Mouse (Mus musculus): ENCODE data around the gene Gnaq.

Gene Gnaq

DNA sequence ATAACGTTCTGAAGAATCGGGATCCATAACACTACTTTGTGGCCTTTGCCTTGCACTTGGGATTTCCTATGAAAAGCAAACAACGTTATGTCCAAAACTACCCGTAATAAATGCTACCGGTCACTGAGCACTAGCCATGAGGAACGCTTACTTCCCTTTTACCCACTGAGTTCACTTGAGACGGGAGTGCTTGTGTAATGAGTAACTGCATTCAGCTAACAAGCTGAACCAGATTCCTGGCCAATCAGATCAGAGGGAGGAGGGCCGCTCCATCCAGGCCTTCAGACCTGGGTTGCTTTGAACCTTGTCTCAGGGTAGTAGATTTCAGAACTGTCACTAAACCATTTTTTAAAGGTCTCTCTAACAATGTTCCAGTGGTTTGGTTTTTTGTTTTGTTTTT, 193.3 kb downstream of the Gnaq start:
- DNase-seq = no peak

DNA sequence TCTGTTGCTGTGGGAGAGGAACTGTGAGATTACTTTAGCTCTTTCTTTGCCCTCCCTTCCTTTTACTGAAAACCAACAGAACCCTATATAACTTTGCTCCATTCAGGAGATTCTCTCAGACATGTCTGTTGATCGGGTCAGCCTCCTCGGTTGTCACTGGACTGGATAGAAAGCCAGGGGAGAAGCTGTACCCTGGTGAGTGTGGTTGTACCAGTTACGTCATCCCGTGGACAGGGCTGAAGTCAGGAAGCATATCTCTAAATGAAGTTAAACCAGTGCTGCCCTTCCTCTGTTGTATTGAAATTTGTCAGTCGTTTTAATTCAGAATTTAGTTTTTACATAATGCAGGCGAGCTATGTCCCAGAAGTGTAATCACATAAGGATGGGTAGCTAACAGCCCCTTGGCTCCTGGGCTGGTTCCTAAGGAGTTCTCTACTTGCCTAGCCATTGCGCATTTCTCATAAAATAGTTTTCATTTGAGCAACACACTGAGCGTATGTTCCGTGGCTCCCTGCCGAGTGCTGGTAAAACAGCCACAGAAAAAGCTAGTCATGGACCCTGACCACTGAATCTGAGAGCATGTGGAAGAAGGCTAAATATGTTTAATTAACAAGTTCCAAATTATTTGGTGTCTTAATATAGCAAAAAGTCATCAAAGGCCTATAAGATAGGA, 194.9 kb downstream of the Gnaq start:
- DNase-seq = no peak

DNA sequence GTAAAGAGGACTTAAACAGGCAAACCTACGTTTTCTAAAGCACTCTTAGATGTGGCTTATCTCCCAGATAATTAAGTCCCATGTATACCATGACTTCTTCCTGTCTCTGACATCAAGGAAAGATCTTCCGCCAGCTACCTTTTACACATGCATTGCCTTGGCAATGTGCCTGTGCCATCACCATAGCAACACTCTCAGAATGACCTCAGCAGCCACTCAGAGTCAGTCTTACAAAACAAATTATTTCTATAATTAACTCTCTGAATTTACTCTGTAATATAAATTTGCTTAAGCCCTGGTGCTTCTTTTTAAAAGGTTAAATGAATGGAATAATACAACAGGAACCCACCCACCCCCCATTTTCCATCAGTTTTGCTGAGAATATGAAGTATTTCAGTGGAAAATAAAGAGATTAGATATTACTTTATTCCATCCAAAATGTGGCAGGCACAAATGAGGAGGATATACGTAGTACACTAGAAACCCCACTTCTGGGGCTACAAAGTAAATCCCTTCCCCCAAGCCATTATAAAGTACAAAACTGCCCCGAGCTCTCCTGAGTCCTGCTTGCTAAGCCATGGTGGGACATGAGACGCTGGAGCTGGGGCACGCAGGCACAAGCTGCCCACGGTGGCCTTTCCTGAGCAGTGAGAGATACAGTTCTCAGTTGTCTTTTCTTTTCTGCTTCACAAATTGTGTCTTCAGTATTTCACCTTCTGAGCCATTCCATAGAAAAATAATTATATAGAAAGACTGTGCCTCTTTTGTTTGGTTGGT, 195.6 kb downstream of the Gnaq start:
- DNase-seq = peak; percentile 58 to 67

DNA sequence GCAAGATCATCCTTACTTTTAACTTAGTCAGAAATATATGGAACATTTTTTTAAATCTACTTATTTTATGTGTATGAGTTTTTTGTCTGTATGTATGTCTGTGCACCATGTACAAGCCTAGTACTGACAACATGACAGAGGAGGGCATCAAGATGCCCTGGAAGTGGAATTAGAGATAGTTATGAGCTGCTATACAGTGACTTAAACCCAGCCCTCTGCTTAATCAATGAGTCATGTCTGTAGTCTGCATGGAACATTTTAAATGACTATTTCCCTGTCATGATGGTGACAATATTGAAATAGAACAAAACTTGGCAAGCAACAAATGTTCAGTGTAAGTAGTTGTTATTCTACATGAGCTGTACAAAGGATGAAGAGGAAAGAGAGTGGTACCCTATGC, 196.4 kb downstream of the Gnaq start:
- DNase-seq = no peak

DNA sequence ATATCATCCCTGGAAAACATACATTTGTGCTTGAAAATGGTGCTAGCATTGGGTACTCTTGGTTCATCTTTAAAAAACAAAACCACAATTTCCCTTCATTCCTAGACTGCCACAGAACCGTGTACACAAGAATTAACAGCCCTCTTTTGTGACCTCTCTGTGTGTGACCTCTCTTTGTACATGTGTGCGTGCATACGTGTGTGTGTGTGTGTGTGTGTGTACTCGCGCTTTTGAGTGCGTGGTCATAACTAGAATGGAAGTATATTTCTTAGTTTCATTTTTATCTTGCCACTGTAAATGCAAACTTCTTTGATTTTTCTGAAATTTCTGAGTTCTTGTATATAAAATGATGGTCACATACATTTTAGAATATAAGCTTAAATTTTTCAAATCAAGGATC, 197.0 kb downstream of the Gnaq start:
- no peak for DNase-seq

DNA sequence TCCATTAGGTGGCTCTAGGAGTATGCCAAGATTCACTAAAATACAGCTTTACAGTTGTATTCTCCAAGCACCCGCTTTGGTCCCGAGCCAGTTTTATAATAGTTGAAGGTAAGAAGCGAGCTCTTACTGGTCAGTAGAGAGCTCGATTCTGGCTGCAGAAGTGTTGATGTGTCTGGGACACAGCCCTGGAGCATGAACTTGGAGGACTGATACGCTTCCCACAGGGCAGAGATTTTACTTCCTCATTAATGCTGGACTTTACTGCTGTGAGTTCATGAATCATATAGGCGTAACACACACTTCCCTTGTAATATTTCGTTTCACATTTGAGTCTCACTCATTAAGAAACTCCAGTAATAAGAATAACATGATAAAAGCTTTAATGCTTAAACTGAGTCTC, 197.5 kb downstream of the Gnaq start:
- DNase-seq = no peak

DNA sequence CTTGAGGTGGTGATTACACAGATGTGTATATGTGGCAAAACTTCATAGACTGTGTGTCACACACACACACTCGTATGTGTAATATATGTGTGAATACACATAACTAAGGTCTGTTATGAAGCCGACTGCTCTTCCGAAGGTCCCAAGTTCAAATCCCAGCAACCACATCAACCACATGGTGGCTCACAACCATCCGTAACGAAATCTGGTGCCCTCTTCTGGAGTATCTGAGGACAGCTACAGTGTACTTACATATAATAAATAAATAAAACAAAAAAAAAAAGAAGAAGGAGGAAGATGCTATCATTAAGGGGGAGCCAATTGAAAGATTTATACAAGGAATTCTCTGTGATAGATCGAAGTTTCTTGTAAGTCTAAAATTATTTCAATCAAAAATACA, 198.4 kb downstream of the Gnaq start:
- DNase-seq = no peak

DNA sequence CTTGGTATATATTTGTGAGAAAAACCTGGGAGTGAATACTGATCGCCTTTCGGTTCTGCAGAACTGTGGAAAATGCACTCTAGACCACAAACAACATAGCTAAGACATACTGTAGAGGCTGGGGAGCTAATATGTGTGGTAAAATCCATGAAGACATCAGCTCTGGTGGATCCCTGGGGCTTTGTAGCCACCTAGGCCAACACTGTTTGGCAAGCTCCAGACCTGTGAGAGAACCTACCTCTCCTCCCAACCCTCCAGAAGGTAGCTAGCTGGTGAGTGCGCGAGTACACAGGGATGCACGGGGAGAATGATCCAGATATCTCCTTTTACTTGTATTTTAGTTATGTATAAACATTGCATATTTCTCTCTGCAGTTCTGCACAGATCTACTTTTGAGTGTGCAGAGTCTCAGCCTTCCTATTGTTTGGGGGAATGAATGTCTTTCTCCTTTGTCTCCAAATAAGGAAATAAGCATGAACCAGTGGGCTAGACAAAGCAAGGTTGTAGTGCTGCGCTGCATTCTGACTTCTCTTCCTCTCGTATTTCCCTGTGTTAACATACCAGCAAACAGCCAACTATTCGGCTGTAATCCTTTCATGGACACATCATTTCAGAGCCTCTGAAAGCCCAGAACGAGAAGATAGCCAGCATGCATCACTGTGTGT, 205.4 kb downstream of the Gnaq start:
- no peak for DNase-seq

DNA sequence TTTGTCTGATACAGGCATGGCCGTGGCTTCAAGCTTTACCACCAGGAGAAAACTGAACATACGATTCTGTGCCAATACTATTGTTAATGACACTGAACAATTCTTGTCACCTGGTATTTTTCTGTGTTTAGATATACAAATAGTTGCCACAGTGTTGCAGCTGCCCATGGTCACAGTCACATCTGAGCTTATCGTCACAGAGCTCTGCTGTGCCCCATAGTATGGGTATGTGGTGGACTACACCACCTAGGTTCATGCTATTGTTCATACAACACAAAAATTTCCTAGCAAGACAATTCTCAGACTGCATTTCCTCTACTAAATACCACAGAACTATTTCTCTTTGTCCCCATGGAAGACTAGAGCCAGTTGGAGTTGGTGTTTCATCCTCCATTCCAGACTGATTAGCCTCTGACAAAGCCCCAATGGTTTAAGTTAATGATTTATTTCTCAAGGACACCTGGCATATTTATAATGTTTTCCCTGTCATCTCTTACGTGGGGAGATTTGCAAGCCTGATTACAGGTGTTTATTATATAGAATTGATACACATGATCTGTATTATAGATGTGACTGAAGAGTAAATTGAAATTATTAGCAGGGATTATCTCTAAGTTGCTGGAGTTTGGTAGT, 207.4 kb downstream of the Gnaq start:
- DNase-seq = no peak

DNA sequence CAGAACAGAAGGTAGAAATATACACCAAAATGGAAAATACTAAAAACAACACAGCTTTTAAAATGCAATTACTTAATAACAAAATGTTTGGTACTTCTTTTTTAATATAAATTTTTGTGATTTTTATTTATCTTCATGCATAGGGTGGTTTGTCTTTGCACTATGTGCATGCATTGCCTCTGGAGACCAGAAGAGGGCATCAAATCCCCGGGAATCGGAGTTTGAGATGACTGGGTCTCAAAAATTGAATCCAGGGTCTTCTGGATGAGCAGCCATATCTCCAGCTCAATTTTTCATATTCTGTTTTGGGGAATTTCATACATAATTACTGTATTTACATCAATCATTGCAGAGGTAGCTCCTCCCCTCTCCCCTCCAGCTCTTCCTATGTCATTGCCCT, 210.1 kb downstream of the Gnaq start:
- no peak for DNase-seq

DNA sequence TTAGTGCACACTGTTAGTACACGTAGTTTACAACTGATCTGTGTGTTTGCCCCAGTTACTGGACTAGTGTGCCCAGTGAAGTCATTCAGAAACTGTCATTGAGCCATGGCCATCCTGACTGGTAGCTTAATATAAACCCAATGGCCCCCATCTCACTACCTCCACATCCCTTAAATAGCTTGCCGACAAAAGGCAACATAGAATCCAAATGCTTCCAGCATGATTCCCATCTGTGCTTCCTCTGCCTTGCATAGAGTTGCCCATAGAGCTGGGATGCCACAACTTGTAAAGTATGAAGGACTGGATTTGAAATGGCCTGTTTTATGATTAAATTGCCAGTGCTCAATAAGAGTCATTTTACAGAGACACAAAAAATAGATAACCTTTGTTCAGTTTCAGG, 212.9 kb downstream of the Gnaq start:
- DNase-seq = no peak

DNA sequence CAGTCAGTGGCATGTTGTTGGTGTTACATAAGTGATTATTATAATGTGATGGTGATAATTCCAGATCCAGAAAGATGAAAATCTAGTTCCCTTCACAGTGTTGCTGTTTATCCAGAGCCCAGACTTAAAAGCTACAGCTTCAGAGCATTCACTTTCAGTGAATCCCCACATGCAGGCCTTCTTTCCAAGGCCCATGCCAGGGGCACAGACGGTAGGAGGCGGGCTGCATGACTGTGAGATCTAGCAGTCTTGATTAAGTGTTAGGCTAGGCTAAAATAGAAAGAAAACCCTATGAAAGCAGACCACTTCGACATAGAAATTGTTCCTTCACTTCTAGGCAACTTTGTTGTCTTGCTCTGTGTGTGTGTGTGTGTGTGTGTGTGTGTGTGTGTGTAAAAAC, 214.4 kb downstream of the Gnaq start:
- DNase-seq = no peak

DNA sequence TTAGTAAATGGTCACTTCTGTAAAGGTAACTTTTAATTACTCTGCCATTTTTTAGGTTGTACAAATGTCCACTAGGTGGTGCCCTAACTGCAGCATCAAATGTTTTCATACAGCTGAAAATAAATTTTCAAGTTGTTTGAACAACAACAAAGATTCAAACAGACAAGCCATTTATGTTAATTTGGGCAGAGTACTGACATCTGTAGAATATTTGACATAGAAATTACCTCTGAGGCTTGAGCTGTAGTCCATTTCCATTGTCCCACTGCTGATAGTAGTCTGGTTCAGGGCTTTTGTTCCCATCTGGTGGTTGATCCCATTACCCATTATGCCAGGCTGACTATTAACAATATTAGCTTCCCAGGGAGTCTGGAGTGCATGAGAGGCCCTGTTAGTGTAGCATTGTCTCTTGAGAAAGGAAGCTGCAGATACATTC, 221.1 kb downstream of the Gnaq start:
- DNase-seq = no peak

DNA sequence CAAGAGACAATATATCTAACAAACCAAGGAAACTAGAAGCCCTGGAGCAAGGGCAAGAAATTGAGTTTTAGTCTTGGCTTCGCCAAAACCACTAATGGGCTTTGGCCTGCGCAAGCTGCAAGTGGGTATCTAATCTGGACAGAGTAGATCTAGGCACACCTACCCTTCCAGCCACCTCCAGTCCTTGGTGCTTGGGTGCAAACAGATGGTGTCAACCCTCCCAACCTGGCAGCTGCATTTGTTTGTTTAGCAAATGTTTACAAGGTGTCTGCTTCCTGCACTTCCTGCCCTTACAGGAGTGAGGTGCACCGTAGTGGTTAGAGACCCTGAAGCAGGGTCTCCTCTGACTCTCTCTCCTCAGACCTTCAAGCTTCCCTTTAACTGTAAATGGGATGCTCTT, 225.5 kb downstream of the Gnaq start:
- no peak for DNase-seq

DNA sequence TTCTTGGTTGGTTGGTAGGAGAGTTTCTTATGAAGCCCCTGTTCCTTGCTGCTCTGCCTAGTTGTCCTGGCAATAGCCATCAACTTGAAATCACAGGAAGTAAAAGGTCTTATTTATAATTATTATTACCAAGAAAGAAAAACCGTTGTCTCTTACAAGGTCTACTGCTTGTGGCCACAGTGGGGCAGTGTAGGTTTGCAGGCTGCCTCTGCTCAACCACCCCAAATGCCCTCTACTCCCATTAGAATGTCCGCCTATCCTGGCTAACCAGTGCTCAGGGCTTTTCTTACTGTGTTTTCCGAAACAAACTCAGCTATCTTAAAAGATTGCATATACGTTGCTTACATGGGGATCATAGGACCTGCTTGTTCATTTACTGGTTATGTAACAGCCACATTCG, 226.3 kb downstream of the Gnaq start:
- no peak for DNase-seq

DNA sequence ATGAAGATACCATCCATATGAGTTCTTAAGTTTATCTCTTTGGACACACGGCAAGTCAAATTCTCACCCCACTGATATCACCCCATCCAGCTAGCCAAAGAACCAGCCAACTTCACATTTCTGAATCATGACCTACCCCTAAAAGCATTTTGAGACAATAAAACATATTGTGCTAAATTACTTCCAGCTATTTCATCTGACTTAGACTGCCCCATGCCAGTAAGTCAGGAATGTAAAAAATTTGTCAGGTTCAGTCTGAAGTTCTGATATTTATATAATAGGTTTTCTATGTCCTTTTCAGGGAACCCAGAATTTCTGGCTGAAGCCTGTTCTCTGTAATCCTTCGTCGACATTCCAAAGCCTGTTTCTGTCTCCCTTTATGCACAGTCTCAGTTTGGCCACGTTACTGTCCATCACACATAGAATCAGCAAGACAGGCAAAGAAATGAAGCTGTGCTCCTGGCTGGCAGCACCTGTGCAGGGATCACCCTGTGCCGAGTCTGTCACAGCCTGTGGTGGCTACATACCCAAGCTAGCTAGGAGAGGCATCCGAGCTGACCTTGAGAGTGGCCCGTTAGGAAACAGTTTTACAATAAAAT, 233.9 kb downstream of the Gnaq start:
- no peak for DNase-seq

DNA sequence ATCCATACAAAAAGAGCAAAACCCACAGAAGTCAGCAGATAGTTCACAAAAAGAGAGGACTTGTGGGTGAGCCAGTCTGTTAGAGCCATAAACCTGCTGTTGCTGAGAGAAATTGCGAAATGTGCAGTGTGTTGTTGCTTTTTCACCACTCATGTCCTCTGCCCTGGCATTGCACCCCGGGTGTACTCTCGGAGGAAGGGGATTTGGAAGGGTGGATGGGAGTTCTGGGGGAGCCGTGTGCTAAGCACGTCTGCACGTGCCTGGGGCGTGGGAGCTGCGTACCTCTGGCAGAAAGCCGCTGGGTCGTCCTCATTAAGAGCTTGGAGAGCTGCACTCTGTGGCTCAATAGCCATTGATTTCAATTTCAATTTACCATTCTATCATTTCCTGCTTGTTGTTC, 234.6 kb downstream of the Gnaq start:
- no peak for DNase-seq

DNA sequence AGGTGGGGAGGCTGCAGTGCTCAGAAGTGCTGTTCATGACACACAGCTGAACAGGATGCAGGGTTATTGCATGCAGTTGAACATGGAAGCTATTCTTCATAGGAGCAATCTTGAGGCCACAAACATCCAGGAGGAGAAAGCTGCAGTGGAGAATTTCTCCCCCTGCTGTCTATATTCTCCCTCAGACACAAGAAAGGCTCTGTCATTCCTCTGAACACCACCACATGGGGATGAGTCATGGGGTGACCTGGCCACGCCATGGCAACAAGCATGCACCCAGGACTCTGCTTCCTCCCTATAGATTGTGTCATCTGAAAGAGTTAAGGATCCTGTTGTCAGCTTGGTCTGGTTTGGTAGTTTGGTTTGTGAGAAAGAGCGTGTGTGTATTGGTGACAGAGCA, 239.0 kb downstream of the Gnaq start:
- DNase-seq = no peak

DNA sequence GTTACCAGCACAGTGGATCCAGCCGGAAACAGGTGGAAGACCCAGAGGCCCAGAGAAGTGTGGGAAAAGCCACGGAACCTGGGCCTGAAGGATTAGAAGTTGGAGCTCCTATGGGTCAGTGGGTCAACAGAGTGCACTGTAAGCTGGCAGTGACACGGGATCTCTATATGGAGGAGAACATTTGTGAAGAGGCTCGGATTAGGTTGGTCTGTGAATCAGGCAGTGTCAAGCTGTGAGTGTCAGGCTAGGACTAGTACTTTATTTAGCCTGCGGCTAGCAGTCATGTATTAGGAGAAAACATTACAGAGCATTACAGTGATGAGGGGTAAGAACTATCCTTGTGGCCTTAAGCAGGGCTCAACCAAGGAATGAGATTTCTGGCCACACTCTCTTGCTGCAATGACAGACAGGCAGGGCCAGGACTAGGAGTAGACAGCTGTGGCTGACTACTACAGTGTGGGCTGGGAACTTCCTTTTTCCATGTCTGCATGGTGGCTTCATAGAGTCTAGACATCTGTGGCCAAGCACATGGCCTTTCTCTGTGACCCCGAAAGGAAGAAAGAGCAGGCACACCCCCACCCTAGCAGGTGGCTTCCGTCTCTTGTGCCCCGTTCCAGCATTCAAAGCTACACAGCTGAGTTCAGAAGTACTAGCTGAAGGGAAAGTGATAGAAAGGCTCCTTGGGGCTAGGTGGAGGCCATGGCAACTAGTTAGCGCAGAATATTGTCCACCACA, 240.3 kb downstream of the Gnaq start:
- DNase-seq = peak; percentile 15 to 32

DNA sequence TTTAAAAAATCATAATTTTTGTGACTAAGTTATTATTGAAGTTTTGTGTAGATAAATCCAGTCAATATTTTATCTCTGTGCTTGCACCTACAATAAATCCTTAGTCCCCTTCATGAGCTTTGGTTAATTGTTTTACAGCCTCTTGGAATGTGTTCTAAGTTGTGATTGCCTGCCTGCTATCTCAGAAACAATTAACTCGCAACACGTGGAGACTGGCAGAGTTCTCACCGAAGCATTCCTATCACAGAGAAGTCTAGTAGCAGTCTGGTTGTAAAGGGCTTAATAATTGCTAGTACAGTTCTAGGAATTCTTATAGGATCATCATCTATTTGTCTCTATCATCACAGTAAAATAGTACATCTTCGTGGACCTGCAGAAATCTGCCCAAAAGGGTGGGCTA, 243.2 kb downstream of the Gnaq start:
- no peak for DNase-seq

DNA sequence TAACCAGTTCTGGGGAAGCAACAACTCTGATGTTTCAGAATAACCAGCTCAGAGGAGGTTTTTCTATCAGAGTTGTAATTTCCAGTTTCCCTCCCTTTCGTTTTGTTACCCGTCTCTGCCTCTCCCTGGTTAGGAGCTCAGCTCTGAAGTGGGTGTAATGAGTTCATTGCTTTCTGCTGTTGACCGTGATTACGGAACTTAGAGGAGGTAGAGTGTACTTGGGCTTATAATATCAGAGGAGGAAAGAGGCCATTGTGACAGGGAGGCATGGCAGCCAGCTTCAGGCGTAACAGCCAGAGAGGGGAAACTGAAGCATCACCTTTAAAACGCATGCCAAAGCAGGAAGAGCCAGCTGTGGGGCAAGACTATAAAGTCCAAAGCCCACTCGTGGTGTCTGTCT, 245.9 kb downstream of the Gnaq start:
- no peak for DNase-seq

DNA sequence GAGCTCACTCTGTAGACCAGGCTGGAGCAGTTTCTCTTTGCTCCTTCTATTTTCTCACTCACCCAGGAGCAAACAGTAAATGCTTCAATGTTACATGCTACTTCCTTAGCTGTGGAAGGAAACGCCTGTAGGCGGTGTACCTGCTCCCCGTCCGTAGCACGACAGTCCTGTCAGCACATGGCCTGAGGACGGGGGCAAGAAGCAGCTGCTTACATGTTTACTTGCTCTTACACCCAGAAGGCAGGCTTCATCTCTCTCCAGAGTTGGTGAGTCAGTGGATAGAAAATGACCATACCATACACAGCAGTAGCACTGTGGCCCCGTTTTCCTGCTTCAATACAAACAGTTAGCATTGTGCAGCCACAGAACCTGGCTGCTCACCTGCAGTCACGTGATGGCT, 247.1 kb downstream of the Gnaq start:
- no peak for DNase-seq

DNA sequence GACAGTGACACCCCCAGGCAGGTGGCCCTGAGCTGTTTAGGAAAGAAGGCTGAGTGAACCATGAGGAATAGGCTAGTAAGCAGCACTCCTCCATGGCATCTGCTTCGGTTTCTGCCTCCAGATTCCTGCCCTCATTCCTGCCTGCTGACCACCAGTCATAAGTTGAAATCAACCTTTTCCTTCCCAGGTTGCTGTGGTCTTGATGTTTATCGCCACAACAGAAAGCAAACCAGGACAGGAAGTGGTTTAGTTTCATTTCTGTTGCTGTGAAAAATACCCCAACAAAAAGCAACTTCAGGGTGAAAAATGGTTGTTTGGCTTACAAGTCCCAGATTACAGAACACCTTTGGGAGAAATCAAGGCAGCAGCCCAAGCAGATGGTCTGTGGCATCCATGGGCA, 249.8 kb downstream of the Gnaq start:
- no peak for DNase-seq
